Mouse (Mus musculus): ENCODE data around the gene Kif20b. TPM values are rescaled to one million over a fixed set of nuclear protein-coding genes. Genes with fewer than 3 reads are reported as not detected.

The Kif20b gene
- polyA plus RNA-seq, 1 experiment, result not detected

- H3K4me3 ChIP-seq (ENCODE audit: insufficient read depth, low read depth, low read length), result no peak overlapping the region
- WGBS, result 93% methylated on average over 3 of the region's 3 CpGs
- no peak overlapping the region for H3K27ac ChIP-seq (ENCODE audit: insufficient read depth, low read depth, low read length)
- TF ChIP-seq POLR2A (IDR thresholded peaks at IDR 0.05; ENCODE audit: insufficient read depth, low read depth, low read length) (no peak), CTCF (IDR thresholded peaks at IDR 0.05; ENCODE audit: insufficient read depth, low read depth, low read length) (no peak)
- no peaks in the 10 kb centered on the region for H3K4me1 ChIP-seq (ENCODE audit: control insufficient read depth, insufficient read depth, low read length)
Observed at GRCm38 (mm10) chr19:34883526-34884224, 38.5 kb upstream of the Kif20b start.

GRCm38 (mm10) chr19:34886324-34886723 is 35.8 kb upstream of the Kif20b start:
- 92% methylated on average over 4 of the region's 4 CpGs for WGBS
- H3K27ac ChIP-seq (ENCODE audit: insufficient read depth, low read depth, low read length), result no peak overlapping the region

GRCm38 (mm10) chr19:34890981-34891380 is 31.2 kb upstream of the Kif20b start:
- WGBS, result 79% methylated on average over 3 of the region's 3 CpGs
- Histone ChIP-seq H3K4me1 (ENCODE audit: control insufficient read depth, insufficient read depth, low read length) (no peaks in the 10 kb centered on the region), H3K27ac (ENCODE audit: insufficient read depth, low read depth, low read length) (no peak overlapping the region), H3K4me3 (ENCODE audit: insufficient read depth, low read depth, low read length) (no peak overlapping the region)
- TF ChIP-seq POLR2A (IDR thresholded peaks at IDR 0.05; ENCODE audit: insufficient read depth, low read depth, low read length) (no peak), CTCF (IDR thresholded peaks at IDR 0.05; ENCODE audit: insufficient read depth, low read depth, low read length) (no peak)

More at GRCm38 (mm10) chr19:34886324-34886723, 35.8 kb upstream of the Kif20b start:
- TF ChIP-seq CTCF (IDR thresholded peaks at IDR 0.05; ENCODE audit: insufficient read depth, low read depth, low read length) (no peak), POLR2A (IDR thresholded peaks at IDR 0.05; ENCODE audit: insufficient read depth, low read depth, low read length) (no peak)
- Histone ChIP-seq H3K4me1 (ENCODE audit: control insufficient read depth, insufficient read depth, low read length) (no peaks in the 10 kb centered on the region), H3K4me3 (ENCODE audit: insufficient read depth, low read depth, low read length) (no peak overlapping the region)

GRCm38 (mm10) chr19:34891590-34891989 is 30.6 kb upstream of the Kif20b start:
- no peak for TF ChIP-seq CTCF (IDR thresholded peaks at IDR 0.05; ENCODE audit: insufficient read depth, low read depth, low read length)
- TF ChIP-seq POLR2A (IDR thresholded peaks at IDR 0.05; ENCODE audit: insufficient read depth, low read depth, low read length), result no peak
- 92% methylated on average over 1 of the region's 1 CpGs for WGBS
- H3K4me1 ChIP-seq (ENCODE audit: control insufficient read depth, insufficient read depth, low read length), result no peaks in the 10 kb centered on the region
- no peak overlapping the region for H3K27ac ChIP-seq (ENCODE audit: insufficient read depth, low read depth, low read length)
- H3K4me3 ChIP-seq (ENCODE audit: insufficient read depth, low read depth, low read length), result no peak overlapping the region

- no peak overlapping the region for H3K4me3 ChIP-seq (ENCODE audit: insufficient read depth, low read depth, low read length)
- WGBS, result 87% methylated on average over 4 of the region's 4 CpGs
- TF ChIP-seq POLR2A (IDR thresholded peaks at IDR 0.05; ENCODE audit: insufficient read depth, low read depth, low read length) (no peak), CTCF (IDR thresholded peaks at IDR 0.05; ENCODE audit: insufficient read depth, low read depth, low read length) (no peak)
- H3K4me1 ChIP-seq (ENCODE audit: control insufficient read depth, insufficient read depth, low read length), result no peaks in the 10 kb centered on the region
- H3K27ac ChIP-seq (ENCODE audit: insufficient read depth, low read depth, low read length), result no peak overlapping the region
Observed at GRCm38 (mm10) chr19:34895082-34895481, 27.1 kb upstream of the Kif20b start.

GRCm38 (mm10) chr19:34897082-34897965 is 24.8 kb upstream of the Kif20b start:
- TF ChIP-seq CTCF (IDR thresholded peaks at IDR 0.05; ENCODE audit: insufficient read depth, low read depth, low read length), result no peak
- no peak for TF ChIP-seq POLR2A (IDR thresholded peaks at IDR 0.05; ENCODE audit: insufficient read depth, low read depth, low read length)
- Histone ChIP-seq H3K4me1 (ENCODE audit: control insufficient read depth, insufficient read depth, low read length) (no peaks in the 10 kb centered on the region), H3K27ac (ENCODE audit: insufficient read depth, low read depth, low read length) (no peak overlapping the region), H3K4me3 (ENCODE audit: insufficient read depth, low read depth, low read length) (no peak overlapping the region)
- WGBS, result 92% methylated on average over 15 of the region's 15 CpGs

- H3K4me1 ChIP-seq (ENCODE audit: control insufficient read depth, insufficient read depth, low read length), result no peaks in the 10 kb centered on the region
- 85% methylated on average over 4 of the region's 4 CpGs for WGBS
- no peak overlapping the region for H3K27ac ChIP-seq (ENCODE audit: insufficient read depth, low read depth, low read length)
- TF ChIP-seq CTCF (IDR thresholded peaks at IDR 0.05; ENCODE audit: insufficient read depth, low read depth, low read length), result no peak
- TF ChIP-seq POLR2A (IDR thresholded peaks at IDR 0.05; ENCODE audit: insufficient read depth, low read depth, low read length), result no peak
- no peak overlapping the region for H3K4me3 ChIP-seq (ENCODE audit: insufficient read depth, low read depth, low read length)
Observed at GRCm38 (mm10) chr19:34898941-34899340, 23.2 kb upstream of the Kif20b start.

- no peaks in the 10 kb centered on the region for H3K4me1 ChIP-seq (ENCODE audit: control insufficient read depth, insufficient read depth, low read length)
- H3K27ac ChIP-seq (ENCODE audit: insufficient read depth, low read depth, low read length), result no peak overlapping the region
- 98% methylated on average over 7 of the region's 7 CpGs for WGBS
- no peak overlapping the region for H3K4me3 ChIP-seq (ENCODE audit: insufficient read depth, low read depth, low read length)
- TF ChIP-seq CTCF (IDR thresholded peaks at IDR 0.05; ENCODE audit: insufficient read depth, low read depth, low read length), result no peak
- TF ChIP-seq POLR2A (IDR thresholded peaks at IDR 0.05; ENCODE audit: insufficient read depth, low read depth, low read length), result no peak
Observed at GRCm38 (mm10) chr19:34901266-34901665, 20.9 kb upstream of the Kif20b start.

- TF ChIP-seq CTCF (IDR thresholded peaks at IDR 0.05; ENCODE audit: insufficient read depth, low read depth, low read length) (no peak), POLR2A (IDR thresholded peaks at IDR 0.05; ENCODE audit: insufficient read depth, low read depth, low read length) (no peak)
- Histone ChIP-seq H3K4me3 (ENCODE audit: insufficient read depth, low read depth, low read length) (no peak overlapping the region), H3K27ac (ENCODE audit: insufficient read depth, low read depth, low read length) (no peak overlapping the region), H3K4me1 (ENCODE audit: control insufficient read depth, insufficient read depth, low read length) (no peaks in the 10 kb centered on the region)
- 84% methylated on average over 2 of the region's 2 CpGs for whole genome bisulfite sequencing
Observed at GRCm38 (mm10) chr19:34901735-34902134, 20.4 kb upstream of the Kif20b start.

All from olfactory bulb, adult 2 months (tissue).